Mouse (Mus musculus): ENCODE data around the gene Trpm3. TPM values are rescaled to one million over a fixed set of nuclear protein-coding genes. Genes with fewer than 3 reads are reported as not detected.

The Trpm3 gene
- polyA plus RNA-seq, 1 experiment from 2014 or later = 0.23 TPM

GRCm38 (mm10) chr19:22973294-22973693 is 834.4 kb downstream of the Trpm3 start:
- Histone ChIP-seq H3K4me1 (replicated peaks; ENCODE audit: control insufficient read depth, insufficient read depth, low read length) (no peaks in the 10 kb centered on the region), H3K27me3 (replicated peaks; ENCODE audit: control insufficient read depth, insufficient read depth, low read length) (no peaks in the 10 kb centered on the region), H3K27ac (ENCODE audit: low read depth, low read length) (no peak overlapping the region), H3K9me3 (ENCODE audit: control insufficient read depth) (no peaks in the 10 kb centered on the region), H3K4me2 (replicated peaks; ENCODE audit: low read depth) (no peak overlapping the region), H3K9ac (ENCODE audit: low read depth, low read length) (no peak overlapping the region), H3K36me3 (ENCODE audit: control insufficient read depth, insufficient read depth) (no peaks in the 10 kb centered on the region), H3K4me3 (ENCODE audit: low read depth, low read length) (no peak overlapping the region)
- no peak for ATAC-seq
- TF ChIP-seq CTCF (IDR thresholded peaks at IDR 0.05; ENCODE audit: low read depth) = no peak
- WGBS = 84% methylated on average over 3 of the region's 3 CpGs

- Histone ChIP-seq H3K27me3 (replicated peaks; ENCODE audit: control insufficient read depth, insufficient read depth, low read length) (no peaks in the 10 kb centered on the region), H3K9ac (ENCODE audit: low read depth, low read length) (no peak overlapping the region), H3K4me1 (replicated peaks; ENCODE audit: control insufficient read depth, insufficient read depth, low read length) (no peaks in the 10 kb centered on the region), H3K9me3 (ENCODE audit: control insufficient read depth) (no peaks in the 10 kb centered on the region), H3K27ac (ENCODE audit: low read depth, low read length) (no peak overlapping the region), H3K4me2 (replicated peaks; ENCODE audit: low read depth) (no peak overlapping the region), H3K36me3 (ENCODE audit: control insufficient read depth, insufficient read depth) (no peaks in the 10 kb centered on the region), H3K4me3 (ENCODE audit: low read depth, low read length) (no peak overlapping the region)
- no peak for TF ChIP-seq CTCF (IDR thresholded peaks at IDR 0.05; ENCODE audit: low read depth)
- ATAC-seq = no peak
- 93% methylated on average over 5 of the region's 5 CpGs for WGBS
Observed at GRCm38 (mm10) chr19:22973727-22974126, 834.9 kb downstream of the Trpm3 start.

- H3K27ac ChIP-seq (ENCODE audit: low read depth, low read length) = no peak overlapping the region
- H3K4me2 ChIP-seq (replicated peaks; ENCODE audit: low read depth) = no peak overlapping the region
- H3K27me3 ChIP-seq (replicated peaks; ENCODE audit: control insufficient read depth, insufficient read depth, low read length) = no peaks in the 10 kb centered on the region
- H3K4me1 ChIP-seq (replicated peaks; ENCODE audit: control insufficient read depth, insufficient read depth, low read length) = no peaks in the 10 kb centered on the region
- no peak for TF ChIP-seq CTCF (IDR thresholded peaks at IDR 0.05; ENCODE audit: low read depth)
- H3K9ac ChIP-seq (ENCODE audit: low read depth, low read length) = no peak overlapping the region
- no peaks in the 10 kb centered on the region for H3K9me3 ChIP-seq (ENCODE audit: control insufficient read depth)
- 87% methylated on average over 5 of the region's 5 CpGs for WGBS
- H3K36me3 ChIP-seq (ENCODE audit: control insufficient read depth, insufficient read depth) = no peaks in the 10 kb centered on the region
- ATAC-seq = no peak
- no peak overlapping the region for H3K4me3 ChIP-seq (ENCODE audit: low read depth, low read length)
Observed at GRCm38 (mm10) chr19:22975801-22976200, 837.0 kb downstream of the Trpm3 start.

- Histone ChIP-seq H3K27ac (ENCODE audit: low read depth, low read length) (no peak overlapping the region), H3K9ac (ENCODE audit: low read depth, low read length) (no peak overlapping the region), H3K36me3 (ENCODE audit: control insufficient read depth, insufficient read depth) (no peaks in the 10 kb centered on the region), H3K27me3 (replicated peaks; ENCODE audit: control insufficient read depth, insufficient read depth, low read length) (no peaks in the 10 kb centered on the region), H3K4me1 (replicated peaks; ENCODE audit: control insufficient read depth, insufficient read depth, low read length) (no peaks in the 10 kb centered on the region), H3K9me3 (ENCODE audit: control insufficient read depth) (no peaks in the 10 kb centered on the region), H3K4me3 (ENCODE audit: low read depth, low read length) (no peak overlapping the region), H3K4me2 (replicated peaks; ENCODE audit: low read depth) (no peak overlapping the region)
- no peak for TF ChIP-seq CTCF (IDR thresholded peaks at IDR 0.05; ENCODE audit: low read depth)
- WGBS = 60% methylated on average over 5 of the region's 5 CpGs
- ATAC-seq = no peak
Observed at GRCm38 (mm10) chr19:22977508-22977907, 838.7 kb downstream of the Trpm3 start.

- H3K27ac ChIP-seq (ENCODE audit: low read depth, low read length) = no peak overlapping the region
- no peaks in the 10 kb centered on the region for H3K36me3 ChIP-seq (ENCODE audit: control insufficient read depth, insufficient read depth)
- no peaks in the 10 kb centered on the region for H3K27me3 ChIP-seq (replicated peaks; ENCODE audit: control insufficient read depth, insufficient read depth, low read length)
- no peaks in the 10 kb centered on the region for H3K9me3 ChIP-seq (ENCODE audit: control insufficient read depth)
- H3K4me2 ChIP-seq (replicated peaks; ENCODE audit: low read depth) = no peak overlapping the region
- TF ChIP-seq CTCF (IDR thresholded peaks at IDR 0.05; ENCODE audit: low read depth) = no peak
- H3K4me1 ChIP-seq (replicated peaks; ENCODE audit: control insufficient read depth, insufficient read depth, low read length) = no peaks in the 10 kb centered on the region
- no peak for ATAC-seq
- no peak overlapping the region for H3K4me3 ChIP-seq (ENCODE audit: low read depth, low read length)
- H3K9ac ChIP-seq (ENCODE audit: low read depth, low read length) = no peak overlapping the region
- 88% methylated on average over 7 of the region's 7 CpGs for WGBS
Observed at GRCm38 (mm10) chr19:22978763-22979162, 839.9 kb downstream of the Trpm3 start.

- Histone ChIP-seq H3K27ac (ENCODE audit: low read depth, low read length) (no peak overlapping the region), H3K4me3 (ENCODE audit: low read depth, low read length) (no peak overlapping the region), H3K27me3 (replicated peaks; ENCODE audit: control insufficient read depth, insufficient read depth, low read length) (no peaks in the 10 kb centered on the region), H3K9ac (ENCODE audit: low read depth, low read length) (no peak overlapping the region), H3K9me3 (ENCODE audit: control insufficient read depth) (no peaks in the 10 kb centered on the region), H3K36me3 (ENCODE audit: control insufficient read depth, insufficient read depth) (no peaks in the 10 kb centered on the region), H3K4me2 (replicated peaks; ENCODE audit: low read depth) (no peak overlapping the region), H3K4me1 (replicated peaks; ENCODE audit: control insufficient read depth, insufficient read depth, low read length) (no peaks in the 10 kb centered on the region)
- TF ChIP-seq CTCF (IDR thresholded peaks at IDR 0.05; ENCODE audit: low read depth) = no peak
- 53% methylated on average over 1 of the region's 1 CpGs for WGBS
- ATAC-seq = no peak
Observed at GRCm38 (mm10) chr19:22979191-22979590, 840.3 kb downstream of the Trpm3 start.

GRCm38 (mm10) chr19:22987914-22988313 is 849.1 kb downstream of the Trpm3 start:
- Histone ChIP-seq H3K4me2 (replicated peaks; ENCODE audit: low read depth) (no peak overlapping the region), H3K4me3 (ENCODE audit: low read depth, low read length) (no peak overlapping the region), H3K9me3 (ENCODE audit: control insufficient read depth) (no peaks in the 10 kb centered on the region), H3K9ac (ENCODE audit: low read depth, low read length) (no peak overlapping the region), H3K27me3 (replicated peaks; ENCODE audit: control insufficient read depth, insufficient read depth, low read length) (no peaks in the 10 kb centered on the region), H3K27ac (ENCODE audit: low read depth, low read length) (no peak overlapping the region), H3K4me1 (replicated peaks; ENCODE audit: control insufficient read depth, insufficient read depth, low read length) (no peaks in the 10 kb centered on the region), H3K36me3 (ENCODE audit: control insufficient read depth, insufficient read depth) (no peaks in the 10 kb centered on the region)
- 97% methylated on average over 12 of the region's 12 CpGs for WGBS
- TF ChIP-seq CTCF (IDR thresholded peaks at IDR 0.05; ENCODE audit: low read depth) = no peak
- no peak for ATAC-seq
